Mouse (Mus musculus) bone marrow macrophage, adult 2 months (primary cell): ENCODE data around the gene Mroh9. TPM values are rescaled to one million over a fixed set of nuclear protein-coding genes. Genes with fewer than 3 reads are reported as not detected.

Experiments
- H3K27ac ChIP-seq: 2 replicates; pipeline ENCODE4 v1.5.1; 2012; ENCODE audit warnings: low read depth, low read length; ENCODE audit not compliant: insufficient read depth
- H3K4me1 ChIP-seq: 2 replicates; pipeline ENCODE4 v1.6.1; 2012; ENCODE audit warnings: low read length; ENCODE audit not compliant: control insufficient read depth, insufficient read depth
- H3K4me3 ChIP-seq: 2 replicates; pipeline ENCODE4 v1.5.1; 2012; ENCODE audit warnings: mild to moderate bottlenecking, low read length, moderate library complexity; ENCODE audit not compliant: insufficient read depth
- CTCF ChIP-seq: IDR thresholded peaks from 2 replicates; pipeline ENCODE4 v1.5.1; 2012; ENCODE audit warnings: low read depth, mild to moderate bottlenecking, low read length, moderate library complexity
- POLR2A ChIP-seq: IDR thresholded peaks from 2 replicates; pipeline ENCODE4 v1.6.1; 2012; ENCODE audit warnings: mild to moderate bottlenecking, low read depth, low read length, borderline replicate concordance
- polyA plus RNA-seq: library from polyadenylated mRNA; stranded (reverse); fragments of >200 nt; gene quantifications from 2 replicates; pipeline ENCODE4 v1.2.4, GENCODE M21; 2012; ENCODE audit not compliant: missing spikeins, insufficient read depth, insufficient read length

Mroh9 gene
- polyA plus RNA-seq, 1 experiment: not detected

GRCm38 (mm10) chr1:163070502-163070901 is 15.0 kb downstream of the Mroh9 start:
- Histone ChIP-seq H3K4me1 (no peaks in the 10 kb centered on the region), H3K4me3 (no peak overlapping the region), H3K27ac (no peak overlapping the region)
- TF ChIP-seq POLR2A: no peak
- TF ChIP-seq CTCF: no peak

GRCm38 (mm10) chr1:163060381-163060780 is 25.1 kb downstream of the Mroh9 start:
- TF ChIP-seq POLR2A (no peak), CTCF (no peak)
- Histone ChIP-seq H3K4me1 (no peaks in the 10 kb centered on the region), H3K27ac (no peak overlapping the region), H3K4me3 (no peak overlapping the region)

GRCm38 (mm10) chr1:163057363-163057762 is 28.1 kb downstream of the Mroh9 start:
- H3K4me3 ChIP-seq: no peak overlapping the region
- H3K27ac ChIP-seq: no peak overlapping the region
- no peaks in the 10 kb centered on the region for H3K4me1 ChIP-seq
- TF ChIP-seq POLR2A: no peak
- TF ChIP-seq CTCF: no peak

GRCm38 (mm10) chr1:163055629-163056028 is 29.8 kb downstream of the Mroh9 start:
- TF ChIP-seq CTCF: no peak
- no peak for TF ChIP-seq POLR2A
- Histone ChIP-seq H3K4me1 (no peaks in the 10 kb centered on the region), H3K4me3 (no peak overlapping the region), H3K27ac (no peak overlapping the region)

- H3K27ac ChIP-seq: no peak overlapping the region
- no peak overlapping the region for H3K4me3 ChIP-seq
- TF ChIP-seq CTCF (no peak), POLR2A (no peak)
- H3K4me1 ChIP-seq: no peaks in the 10 kb centered on the region
Measured at GRCm38 (mm10) chr1:163023075-163023474, 62.4 kb downstream of the Mroh9 start.

- Histone ChIP-seq H3K4me1 (no peaks in the 10 kb centered on the region), H3K4me3 (no peak overlapping the region), H3K27ac (no peak overlapping the region)
- TF ChIP-seq POLR2A (no peak), CTCF (no peak)
Measured at GRCm38 (mm10) chr1:163009220-163009619, 76.2 kb downstream of the Mroh9 start.

- TF ChIP-seq CTCF: no peak
- TF ChIP-seq POLR2A: no peak
- H3K4me3 ChIP-seq: no peak overlapping the region
- no peak overlapping the region for H3K27ac ChIP-seq
- no peaks in the 10 kb centered on the region for H3K4me1 ChIP-seq
Measured at GRCm38 (mm10) chr1:163003496-163003895, 82.0 kb downstream of the Mroh9 start.

- no peak for TF ChIP-seq POLR2A
- no peak for TF ChIP-seq CTCF
- no peak overlapping the region for H3K4me3 ChIP-seq
- H3K27ac ChIP-seq: no peak overlapping the region
Measured at GRCm38 (mm10) chr1:163001271-163001829, 84.1 kb downstream of the Mroh9 start.

GRCm38 (mm10) chr1:162987546-162987945 is 97.9 kb downstream of the Mroh9 start:
- Histone ChIP-seq H3K4me3 (no peak overlapping the region), H3K4me1 (no peaks in the 10 kb centered on the region), H3K27ac (no peak overlapping the region)
- TF ChIP-seq CTCF (no peak), POLR2A (no peak)

More at GRCm38 (mm10) chr1:163001271-163001829, 84.1 kb downstream of the Mroh9 start:
- no peaks in the 10 kb centered on the region for H3K4me1 ChIP-seq

GRCm38 (mm10) chr1:162986777-162987176 is 98.7 kb downstream of the Mroh9 start:
- no peak overlapping the region for H3K27ac ChIP-seq
- TF ChIP-seq CTCF (no peak), POLR2A (no peak)
- H3K4me3 ChIP-seq: no peak overlapping the region
- H3K4me1 ChIP-seq: no peaks in the 10 kb centered on the region

- H3K27ac ChIP-seq: no peak overlapping the region
- no peaks in the 10 kb centered on the region for H3K4me1 ChIP-seq
- TF ChIP-seq POLR2A (no peak), CTCF (no peak)
- H3K4me3 ChIP-seq: no peak overlapping the region
Measured at GRCm38 (mm10) chr1:162986121-162986748, 99.2 kb downstream of the Mroh9 start.
